Mouse (Mus musculus): Measurements from ENCODE around the gene Hist1h2ao.
"Not testable (repeated sequence)": the region's sequence is repeated elsewhere in the genome, so short reads cannot be mapped to it uniquely, and the experiment has no call there.

- TF ChIP-seq POLR2A (IDR thresholded peaks at IDR 0.05; ENCODE audit: extremely low read depth, insufficient read depth, low read length); CTCF (IDR thresholded peaks at IDR 0.05; ENCODE audit: low read depth, low read length): not testable (repeated sequence)
Observed at GRCm38 (mm10) chr13:21833461-21833860, 23.2 kb downstream of the Hist1h2ao start, which contains the start of the genes Hist1h2ap and Hist1h2br.
